Mouse (Mus musculus): Measurements from ENCODE around the gene Prss2. TPM values are rescaled to one million over a fixed set of nuclear protein-coding genes. Genes with fewer than 3 reads are reported as not detected.
"Not testable (repeated sequence)": the region's sequence is repeated elsewhere in the genome, so short reads cannot be mapped to it uniquely, and the experiment has no call there.

The Prss2 gene
- polyA plus RNA-seq (2014; fragmentation: Nextera tagmentation; extraction: Ambion mirVana), result 14.1 TPM in 1 of 2 replicates, not detected in the other

DNA sequence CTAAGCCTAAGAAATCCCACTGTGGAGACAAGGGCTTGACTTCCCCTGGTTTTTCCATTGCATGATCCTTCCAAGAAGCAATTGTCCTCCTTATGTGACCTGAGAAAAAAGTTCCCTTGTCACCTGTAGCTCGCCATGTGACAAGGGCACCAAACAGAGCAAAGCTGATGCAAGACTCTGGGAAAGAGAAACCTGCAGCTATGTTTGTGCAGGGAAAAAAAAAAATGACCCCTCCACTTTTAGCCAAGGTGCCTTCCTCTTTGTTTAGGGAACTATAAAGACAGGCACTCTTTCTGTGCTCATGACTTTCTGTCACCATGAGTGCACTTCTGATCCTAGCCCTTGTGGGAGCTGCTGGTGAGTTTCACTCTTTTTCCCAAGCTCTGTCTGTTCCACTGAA is at the start of gene Prss2:
Gene Prss2, plus strand, starts transcription at position 301 of the 400 bp plus-strand sequence.
- no peaks in the 10 kb centered on the region for H3K36me3 ChIP-seq (ENCODE audit: control insufficient read depth, insufficient read depth, low read length)
- H3K9ac ChIP-seq (ENCODE audit: low read length), result no peak within 1 kb of the TSS
- ATAC-seq (replicated peaks; ENCODE audit: low FRiP score, low TSS enrichment, low read depth) (no peak), DNase-seq (ENCODE audit: low spot score) (no peak)
- 86% methylated on average over 1 of the region's 1 CpGs for WGBS
- no peaks in the 10 kb centered on the region for H3K9me3 ChIP-seq (ENCODE audit: control insufficient read depth, low read length)
- no peaks in the 10 kb centered on the region for H3K27me3 ChIP-seq (replicated peaks; ENCODE audit: control insufficient read depth, insufficient read depth, low read length)
- no peak within 1 kb of the TSS for H3K27ac ChIP-seq (ENCODE audit: low read depth)
- H3K4me2 ChIP-seq (ENCODE audit: low read length), result no peak within 1 kb of the TSS
- H3K4me1 ChIP-seq (replicated peaks; ENCODE audit: control insufficient read depth, insufficient read depth, low read length), result no peaks in the 10 kb centered on the region
- H3K4me3 ChIP-seq (ENCODE audit: low read depth, low read length), result no peak within 1 kb of the TSS

DNA sequence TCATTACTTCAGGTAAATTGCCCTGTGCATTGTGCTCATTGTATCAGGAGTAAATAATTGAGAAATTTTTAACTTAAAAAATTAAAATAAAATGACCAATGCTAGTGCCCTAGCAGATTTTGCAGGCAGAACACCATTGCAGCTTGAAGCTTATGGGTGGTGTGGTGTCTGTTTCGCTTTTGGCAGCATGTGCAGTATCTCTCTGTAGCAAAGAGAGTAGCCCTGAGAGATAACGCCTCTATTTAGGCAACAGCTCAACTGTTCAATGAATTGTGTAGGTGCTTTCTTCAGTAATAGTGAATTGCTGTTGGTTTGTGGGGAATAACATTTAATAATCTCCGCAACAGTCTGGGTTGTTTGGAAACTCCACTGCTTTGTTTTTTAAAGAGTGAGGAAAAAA is 22.2 kb upstream of the Prss2 start:
- WGBS, result 85% methylated on average over 3 of the region's 3 CpGs
- H3K4me1 ChIP-seq (replicated peaks; ENCODE audit: control insufficient read depth, insufficient read depth, low read length), result no peaks in the 10 kb centered on the region
- no peak overlapping the region for H3K4me3 ChIP-seq (ENCODE audit: low read depth, low read length)
- H3K9me3 ChIP-seq (ENCODE audit: control insufficient read depth, low read length), result no peaks in the 10 kb centered on the region
- DNase-seq (ENCODE audit: low spot score) (no peak), ATAC-seq (replicated peaks; ENCODE audit: low FRiP score, low TSS enrichment, low read depth) (no peak)
- no peak overlapping the region for H3K4me2 ChIP-seq (ENCODE audit: low read length)
- H3K9ac ChIP-seq (ENCODE audit: low read length), result no peak overlapping the region
- H3K36me3 ChIP-seq (ENCODE audit: control insufficient read depth, insufficient read depth, low read length), result no peaks in the 10 kb centered on the region
- H3K27me3 ChIP-seq (replicated peaks; ENCODE audit: control insufficient read depth, insufficient read depth, low read length), result no peaks in the 10 kb centered on the region
- no peak overlapping the region for H3K27ac ChIP-seq (ENCODE audit: low read depth)

DNA sequence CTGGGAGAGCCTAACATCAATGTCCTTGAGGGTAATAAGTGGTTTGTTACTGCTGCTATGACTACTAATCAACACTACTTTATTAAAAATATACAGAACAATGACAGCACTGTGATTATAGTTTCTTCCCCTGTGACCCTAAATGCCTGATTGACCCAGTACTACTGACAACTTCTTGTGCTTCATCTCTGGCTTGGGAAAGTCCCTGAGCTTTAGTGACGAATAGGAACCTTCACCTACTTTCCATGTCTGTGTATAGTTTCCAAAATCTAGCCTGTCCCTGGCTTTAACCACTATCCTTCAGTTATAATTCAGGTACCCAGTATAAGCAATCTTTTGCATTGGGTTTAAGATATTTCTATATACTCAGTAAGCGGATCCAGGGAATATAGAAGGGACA is 16.7 kb upstream of the Prss2 start:
- H3K27me3 ChIP-seq (replicated peaks; ENCODE audit: control insufficient read depth, insufficient read depth, low read length), result no peaks in the 10 kb centered on the region
- H3K4me3 ChIP-seq (ENCODE audit: low read depth, low read length), result no peak overlapping the region
- no peaks in the 10 kb centered on the region for H3K36me3 ChIP-seq (ENCODE audit: control insufficient read depth, insufficient read depth, low read length)
- H3K9me3 ChIP-seq (ENCODE audit: control insufficient read depth, low read length), result no peaks in the 10 kb centered on the region
- WGBS, result 83% methylated on average over 2 of the region's 2 CpGs
- H3K4me1 ChIP-seq (replicated peaks; ENCODE audit: control insufficient read depth, insufficient read depth, low read length), result no peaks in the 10 kb centered on the region
- no peak overlapping the region for H3K9ac ChIP-seq (ENCODE audit: low read length)
- no peak overlapping the region for H3K27ac ChIP-seq (ENCODE audit: low read depth)
- DNase-seq (ENCODE audit: low spot score) (no peak), ATAC-seq (replicated peaks; ENCODE audit: low FRiP score, low TSS enrichment, low read depth) (no peak)
- H3K4me2 ChIP-seq (ENCODE audit: low read length), result no peak overlapping the region

DNA sequence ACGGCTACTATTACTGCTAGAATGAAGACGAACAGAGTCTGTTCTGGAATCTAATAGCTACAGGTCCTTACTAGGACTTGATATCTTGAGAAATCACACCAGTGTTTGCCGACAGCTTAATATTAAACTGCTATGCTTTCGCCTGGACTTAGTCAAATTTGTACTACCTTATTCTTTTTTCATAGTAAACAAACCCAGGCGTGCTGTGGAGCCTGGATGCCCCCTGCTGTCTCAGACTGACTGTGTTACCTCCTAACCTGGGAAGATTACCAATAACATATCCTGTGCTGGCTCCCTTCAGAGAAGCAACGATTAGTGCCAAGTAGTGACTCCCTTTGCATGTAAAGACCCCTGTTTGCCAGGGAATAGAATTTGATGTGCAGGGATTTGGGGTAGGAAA is 16.3 kb upstream of the Prss2 start:
- H3K36me3 ChIP-seq (ENCODE audit: control insufficient read depth, insufficient read depth, low read length), result no peaks in the 10 kb centered on the region
- no peak overlapping the region for H3K4me3 ChIP-seq (ENCODE audit: low read depth, low read length)
- no peaks in the 10 kb centered on the region for H3K27me3 ChIP-seq (replicated peaks; ENCODE audit: control insufficient read depth, insufficient read depth, low read length)
- no peak for ATAC-seq (replicated peaks; ENCODE audit: low FRiP score, low TSS enrichment, low read depth)
- no peaks in the 10 kb centered on the region for H3K9me3 ChIP-seq (ENCODE audit: control insufficient read depth, low read length)
- H3K4me2 ChIP-seq (ENCODE audit: low read length), result no peak overlapping the region
- H3K27ac ChIP-seq (ENCODE audit: low read depth), result no peak overlapping the region
- no peak for DNase-seq (ENCODE audit: low spot score)
- 66% methylated on average over 6 of the region's 6 CpGs for WGBS
- H3K9ac ChIP-seq (ENCODE audit: low read length), result no peak overlapping the region
- no peaks in the 10 kb centered on the region for H3K4me1 ChIP-seq (replicated peaks; ENCODE audit: control insufficient read depth, insufficient read depth, low read length)

DNA sequence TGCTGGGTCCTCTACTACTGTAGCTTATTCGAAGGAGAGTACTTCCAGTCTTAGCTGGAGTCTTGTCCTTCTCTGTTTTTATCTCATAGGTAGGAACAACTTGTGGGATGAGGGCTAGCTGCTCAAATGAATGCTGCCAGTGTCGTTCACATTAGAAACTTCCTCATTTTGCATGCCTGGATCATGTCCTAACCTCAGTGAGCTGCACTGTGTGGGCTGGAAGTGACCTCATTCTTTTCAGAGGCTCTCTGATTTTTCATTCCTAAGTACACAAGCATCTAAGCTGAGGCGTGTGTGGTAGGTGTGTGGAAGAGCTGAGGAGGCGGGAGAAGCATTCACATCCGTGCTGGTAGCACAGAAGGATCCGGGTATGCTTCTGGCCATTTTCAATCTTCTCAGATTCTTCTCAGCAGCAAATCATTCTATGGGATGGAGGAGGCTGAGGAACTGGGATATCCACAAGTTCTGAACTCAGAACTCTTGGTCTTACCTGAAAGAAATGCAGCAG is 3.5 kb upstream of the Prss2 start:
- no peak overlapping the region for H3K4me3 ChIP-seq (ENCODE audit: low read depth, low read length)
- no peak overlapping the region for H3K4me2 ChIP-seq (ENCODE audit: low read length)
- ATAC-seq (replicated peaks; ENCODE audit: low FRiP score, low TSS enrichment, low read depth) (no peak), DNase-seq (ENCODE audit: low spot score) (no peak)
- no peak overlapping the region for H3K27ac ChIP-seq (ENCODE audit: low read depth)
- WGBS, result 66% methylated on average over 6 of the region's 6 CpGs
- no peak overlapping the region for H3K9ac ChIP-seq (ENCODE audit: low read length)
- H3K9me3 ChIP-seq (ENCODE audit: control insufficient read depth, low read length), result no peaks in the 10 kb centered on the region
- H3K36me3 ChIP-seq (ENCODE audit: control insufficient read depth, insufficient read depth, low read length), result no peaks in the 10 kb centered on the region
- no peaks in the 10 kb centered on the region for H3K4me1 ChIP-seq (replicated peaks; ENCODE audit: control insufficient read depth, insufficient read depth, low read length)
- H3K27me3 ChIP-seq (replicated peaks; ENCODE audit: control insufficient read depth, insufficient read depth, low read length), result no peaks in the 10 kb centered on the region

DNA sequence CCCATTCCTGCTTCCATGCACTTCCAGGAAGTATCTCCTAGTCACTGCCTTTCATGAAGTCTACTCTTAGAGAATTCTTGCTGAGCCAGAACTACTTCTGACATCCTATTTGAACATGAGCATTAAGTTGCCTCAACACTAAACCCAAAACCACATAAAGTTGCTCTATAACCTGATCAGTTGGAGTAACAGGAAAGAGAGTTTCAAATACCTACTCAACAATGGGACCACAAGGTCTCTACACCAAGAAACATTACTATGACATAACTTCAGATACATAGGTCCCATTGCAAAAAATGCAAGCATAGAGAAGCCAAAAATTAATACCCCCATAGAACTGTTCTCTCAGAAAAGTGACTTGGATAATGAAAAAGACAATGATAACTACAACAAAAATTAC is 4.9 kb downstream of the Prss2 start:
- no peak for DNase-seq (ENCODE audit: low spot score)
- Histone ChIP-seq H3K4me1 (replicated peaks; ENCODE audit: control insufficient read depth, insufficient read depth, low read length) (no peaks in the 10 kb centered on the region), H3K4me2 (ENCODE audit: low read length) (no peak overlapping the region)

DNA sequence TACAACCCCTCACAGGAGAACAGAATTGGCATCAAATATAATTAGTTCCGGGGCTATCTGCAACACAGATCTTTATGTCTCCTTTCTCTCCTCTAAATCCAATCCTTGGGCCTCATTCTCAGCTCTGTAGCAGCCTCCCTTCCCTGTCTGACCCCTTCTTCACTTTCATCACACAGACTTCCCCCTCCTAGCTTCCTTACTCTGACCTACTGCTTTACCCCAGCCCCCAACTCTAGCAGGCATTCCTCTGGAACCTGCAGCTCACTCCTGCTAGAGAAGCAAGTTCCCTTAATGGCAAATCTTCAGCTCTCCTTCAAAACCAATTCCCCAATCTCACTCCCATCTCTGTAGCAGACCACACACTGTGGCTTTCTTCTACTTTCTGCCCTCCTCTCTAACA is 5.8 kb downstream of the Prss2 start:
- Histone ChIP-seq H3K27ac (ENCODE audit: low read depth) (no peak overlapping the region), H3K4me1 (replicated peaks; ENCODE audit: control insufficient read depth, insufficient read depth, low read length) (no peaks in the 10 kb centered on the region), H3K4me3 (ENCODE audit: low read depth, low read length) (no peak overlapping the region), H3K36me3 (ENCODE audit: control insufficient read depth, insufficient read depth, low read length) (no peaks in the 10 kb centered on the region), H3K27me3 (replicated peaks; ENCODE audit: control insufficient read depth, insufficient read depth, low read length) (no peaks in the 10 kb centered on the region), H3K9ac (ENCODE audit: low read length) (no peak overlapping the region), H3K9me3 (ENCODE audit: control insufficient read depth, low read length) (no peaks in the 10 kb centered on the region), H3K4me2 (ENCODE audit: low read length) (no peak overlapping the region)
- DNase-seq (ENCODE audit: low spot score), result no peak
- 63% methylated on average over 1 of the region's 1 CpGs for WGBS
- ATAC-seq (replicated peaks; ENCODE audit: low FRiP score, low TSS enrichment, low read depth), result no peak

More for the DNA sequence above, 4.9 kb downstream of the Prss2 start:
- H3K9ac ChIP-seq (ENCODE audit: low read length), result no peak overlapping the region
- H3K27me3 ChIP-seq (replicated peaks; ENCODE audit: control insufficient read depth, insufficient read depth, low read length), result no peaks in the 10 kb centered on the region
- no peak overlapping the region for H3K27ac ChIP-seq (ENCODE audit: low read depth)
- no peak overlapping the region for H3K4me3 ChIP-seq (ENCODE audit: low read depth, low read length)
- no peak for ATAC-seq (replicated peaks; ENCODE audit: low FRiP score, low TSS enrichment, low read depth)
- no peaks in the 10 kb centered on the region for H3K9me3 ChIP-seq (ENCODE audit: control insufficient read depth, low read length)
- no peaks in the 10 kb centered on the region for H3K36me3 ChIP-seq (ENCODE audit: control insufficient read depth, insufficient read depth, low read length)

DNA sequence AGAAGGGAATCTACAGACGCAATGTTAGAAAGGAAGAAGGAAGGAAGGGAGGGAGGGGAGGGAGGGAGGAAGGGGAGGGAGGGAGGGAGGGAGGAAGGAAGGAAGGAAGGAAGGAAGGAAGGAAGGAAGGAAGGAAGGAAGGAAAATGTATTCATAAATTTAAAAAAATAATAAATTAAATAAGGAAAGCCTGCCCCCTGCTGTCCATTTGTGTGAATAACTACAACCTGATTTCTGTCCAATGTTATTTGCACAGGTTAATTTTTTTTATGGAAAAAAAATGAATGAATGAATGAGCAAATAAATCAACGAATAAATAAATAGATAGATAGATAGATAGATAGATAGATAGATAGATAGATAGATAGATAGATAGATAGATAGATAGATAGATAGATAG is 8.4 kb downstream of the Prss2 start:
- WGBS, result 23% methylated on average over 2 of the region's 2 CpGs
- H3K4me3 ChIP-seq (ENCODE audit: low read depth, low read length); ATAC-seq (replicated peaks; ENCODE audit: low FRiP score, low TSS enrichment, low read depth); DNase-seq (ENCODE audit: low spot score); H3K4me2 ChIP-seq (ENCODE audit: low read length); H3K27ac ChIP-seq (ENCODE audit: low read depth); H3K36me3 ChIP-seq (ENCODE audit: control insufficient read depth, insufficient read depth, low read length); H3K9me3 ChIP-seq (ENCODE audit: control insufficient read depth, low read length); H3K4me1 ChIP-seq (replicated peaks; ENCODE audit: control insufficient read depth, insufficient read depth, low read length); H3K27me3 ChIP-seq (replicated peaks; ENCODE audit: control insufficient read depth, insufficient read depth, low read length); H3K9ac ChIP-seq (ENCODE audit: low read length): not testable (repeated sequence)

DNA sequence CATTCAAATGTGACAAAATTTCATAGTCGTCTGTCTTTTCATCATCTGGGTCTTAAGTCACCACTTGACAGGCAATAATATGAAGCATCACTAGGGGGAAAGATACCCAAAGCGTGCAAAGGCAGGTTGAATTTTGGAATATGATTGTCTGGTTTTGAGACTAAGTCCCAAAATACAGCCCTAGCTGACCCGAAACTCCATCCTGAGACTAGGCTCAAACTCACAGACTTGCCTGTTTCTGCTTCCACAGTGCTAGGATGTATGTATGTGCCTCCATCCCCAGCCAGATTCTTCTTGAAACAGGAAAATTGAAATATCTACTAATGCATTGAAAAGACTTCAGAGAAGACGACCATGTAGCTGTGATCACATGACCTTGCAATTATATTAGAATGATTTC is 10.6 kb downstream of the Prss2 start:
- H3K4me1 ChIP-seq (replicated peaks; ENCODE audit: control insufficient read depth, insufficient read depth, low read length), result no peaks in the 10 kb centered on the region
- no peak for DNase-seq (ENCODE audit: low spot score)
- H3K9ac ChIP-seq (ENCODE audit: low read length), result no peak overlapping the region
- H3K9me3 ChIP-seq (ENCODE audit: control insufficient read depth, low read length), result no peaks in the 10 kb centered on the region
- H3K27me3 ChIP-seq (replicated peaks; ENCODE audit: control insufficient read depth, insufficient read depth, low read length), result no peaks in the 10 kb centered on the region
- no peak overlapping the region for H3K4me2 ChIP-seq (ENCODE audit: low read length)
- WGBS, result 80% methylated on average over 4 of the region's 4 CpGs
- no peaks in the 10 kb centered on the region for H3K36me3 ChIP-seq (ENCODE audit: control insufficient read depth, insufficient read depth, low read length)
- H3K4me3 ChIP-seq (ENCODE audit: low read depth, low read length), result no peak overlapping the region
- no peak for ATAC-seq (replicated peaks; ENCODE audit: low FRiP score, low TSS enrichment, low read depth)
- no peak overlapping the region for H3K27ac ChIP-seq (ENCODE audit: low read depth)
